Mouse (Mus musculus): ENCODE data around the gene Dusp15. TPM values are rescaled to one million over a fixed set of nuclear protein-coding genes. Genes with fewer than 3 reads are reported as not detected.
A peak's percentile ranks its signal among the peaks of the same experiment; 100 is the strongest.

The Dusp15 gene
- polyA plus RNA-seq, 1 experiment from 2014 or later, result 0.36 TPM

GRCm38 (mm10) chr2:152947098-152947497 is 4.4 kb downstream of the Dusp15 start:
- Histone ChIP-seq H3K27ac (no peak overlapping the region), H3K4me1 (replicated peaks) (peaks cover 14% of the 10 kb centered on the region), H3K9ac (no peak overlapping the region), H3K36me3 (no peaks in the 10 kb centered on the region), H3K9me3 (no peaks in the 10 kb centered on the region), H3K4me2 (replicated peaks) (no peak overlapping the region), H3K4me3 (replicated peaks) (no peak overlapping the region), H3K27me3 (replicated peaks) (peaks cover 91% of the 10 kb centered on the region)
- 47% methylated on average over 7 of the region's 7 CpGs for WGBS
- ATAC-seq, result no peak

DNA sequence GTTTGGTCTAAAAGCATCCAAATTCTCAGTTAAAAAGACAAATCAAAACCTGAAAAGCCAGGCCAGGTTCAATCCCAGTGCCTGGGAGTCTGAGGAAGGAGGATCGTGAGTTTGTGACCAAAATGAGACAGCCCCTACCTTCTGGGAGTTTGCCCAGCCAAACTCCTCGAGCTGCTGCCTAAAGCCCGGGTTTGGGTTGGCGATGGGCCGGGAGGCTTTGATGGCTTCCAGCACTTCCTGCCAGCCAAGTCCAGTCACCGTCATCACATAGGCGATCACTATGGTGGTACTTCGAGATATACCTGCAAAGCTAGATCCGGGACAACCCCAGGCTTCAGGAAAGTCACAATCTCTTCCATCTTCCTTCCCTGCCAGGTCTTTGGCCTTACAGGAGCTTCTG is 7.5 kb downstream of the Dusp15 start:
- peaks cover 5% of the 10 kb centered on the region for H3K4me1 ChIP-seq (replicated peaks)
- H3K9ac ChIP-seq, result no peak overlapping the region
- H3K27me3 ChIP-seq (replicated peaks), result peaks cover 89% of the 10 kb centered on the region
- H3K9me3 ChIP-seq, result no peaks in the 10 kb centered on the region
- H3K27ac ChIP-seq, result no peak overlapping the region
- no peak overlapping the region for H3K4me3 ChIP-seq (replicated peaks)
- no peaks in the 10 kb centered on the region for H3K36me3 ChIP-seq
- no peak overlapping the region for H3K4me2 ChIP-seq (replicated peaks)
- WGBS, result 58% methylated on average over 9 of the region's 9 CpGs
- no peak for ATAC-seq

- no peaks in the 10 kb centered on the region for H3K9me3 ChIP-seq
- ATAC-seq, result no peak
- peaks cover 88% of the 10 kb centered on the region for H3K27me3 ChIP-seq (replicated peaks)
- peak overlapping the region; percentile 77 for H3K4me2 ChIP-seq (replicated peaks)
- no peak overlapping the region for H3K9ac ChIP-seq
- H3K36me3 ChIP-seq, result no peaks in the 10 kb centered on the region
- H3K4me1 ChIP-seq (replicated peaks), result peaks cover 5% of the 10 kb centered on the region
- peak overlapping the region; percentile 35 for H3K4me3 ChIP-seq (replicated peaks)
- H3K27ac ChIP-seq, result no peak overlapping the region
- 10% methylated on average over 8 of the region's 8 CpGs for WGBS
Observed at GRCm38 (mm10) chr2:152943568-152943967, 7.9 kb downstream of the Dusp15 start.

- Histone ChIP-seq H3K4me1 (replicated peaks) (peaks cover 5% of the 10 kb centered on the region), H3K36me3 (no peaks in the 10 kb centered on the region), H3K9me3 (no peaks in the 10 kb centered on the region), H3K27ac (no peak overlapping the region), H3K4me2 (replicated peaks) (peak overlapping the region; percentile 77), H3K4me3 (replicated peaks) (peak overlapping the region; percentile 35), H3K9ac (no peak overlapping the region), H3K27me3 (replicated peaks) (peaks cover 82% of the 10 kb centered on the region)
- WGBS, result 1% methylated on average over 52 of the region's 65 CpGs
- ATAC-seq, result no peak
Observed at GRCm38 (mm10) chr2:152942898-152943515, 8.5 kb downstream of the Dusp15 start.

DNA sequence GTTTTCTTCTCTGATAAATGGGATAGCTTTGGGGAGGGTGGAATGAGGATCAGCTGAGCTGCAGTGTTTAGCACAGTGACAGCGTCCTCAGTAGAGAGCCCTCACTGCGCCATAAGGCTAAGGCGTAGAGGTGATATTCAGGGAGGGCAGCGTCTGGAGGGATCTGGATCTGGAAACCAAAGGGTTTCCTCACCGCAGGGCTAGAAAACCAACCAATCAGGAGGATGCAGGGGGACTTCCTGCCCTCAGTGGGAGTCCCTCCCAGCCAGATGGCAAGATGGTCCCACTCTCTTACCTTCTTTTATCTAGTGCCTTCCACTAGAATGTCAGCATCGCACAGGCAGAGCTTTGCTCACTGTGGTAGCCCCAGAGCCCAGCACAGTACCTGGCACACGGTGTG is 9.7 kb downstream of the Dusp15 start:
- Histone ChIP-seq H3K9me3 (no peaks in the 10 kb centered on the region), H3K27ac (no peak overlapping the region), H3K36me3 (no peaks in the 10 kb centered on the region), H3K27me3 (replicated peaks) (peaks cover 72% of the 10 kb centered on the region), H3K4me1 (replicated peaks) (peaks cover 5% of the 10 kb centered on the region), H3K4me3 (replicated peaks) (no peak overlapping the region), H3K9ac (no peak overlapping the region), H3K4me2 (replicated peaks) (no peak overlapping the region)
- 29% methylated on average over 7 of the region's 7 CpGs for WGBS
- no peak for ATAC-seq

DNA sequence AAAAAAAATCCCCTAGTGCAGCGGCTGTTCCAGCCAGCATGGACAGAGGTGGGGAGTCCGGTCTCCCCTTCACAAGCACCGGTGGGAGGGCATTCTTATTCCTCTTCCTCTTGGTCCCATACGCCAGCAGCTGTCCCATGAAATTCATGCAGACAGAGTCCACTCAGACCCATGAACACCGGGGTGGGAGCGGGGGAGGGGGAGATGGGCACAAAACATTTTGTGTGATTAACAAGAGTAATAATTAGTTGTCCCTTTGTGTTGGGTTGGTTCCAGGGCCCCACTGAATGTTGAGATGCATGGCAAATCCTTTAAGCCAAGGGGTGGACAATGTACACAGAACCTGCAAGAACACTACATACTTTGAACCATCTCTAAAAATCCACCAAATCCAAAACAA is 10.4 kb downstream of the Dusp15 start:
- Histone ChIP-seq H3K4me1 (replicated peaks) (peaks cover 5% of the 10 kb centered on the region), H3K9me3 (no peaks in the 10 kb centered on the region), H3K4me3 (replicated peaks) (no peak overlapping the region), H3K4me2 (replicated peaks) (no peak overlapping the region), H3K27me3 (replicated peaks) (peaks cover 68% of the 10 kb centered on the region), H3K36me3 (no peaks in the 10 kb centered on the region), H3K27ac (no peak overlapping the region), H3K9ac (no peak overlapping the region)
- ATAC-seq, result no peak
- 79% methylated on average over 6 of the region's 6 CpGs for WGBS

- H3K9me3 ChIP-seq, result no peaks in the 10 kb centered on the region
- no peak overlapping the region for H3K4me3 ChIP-seq (replicated peaks)
- no peak overlapping the region for H3K9ac ChIP-seq
- no peak for ATAC-seq
- no peaks in the 10 kb centered on the region for H3K36me3 ChIP-seq
- peaks cover 5% of the 10 kb centered on the region for H3K4me1 ChIP-seq (replicated peaks)
- peaks cover 58% of the 10 kb centered on the region for H3K27me3 ChIP-seq (replicated peaks)
- no peak overlapping the region for H3K4me2 ChIP-seq (replicated peaks)
- 11% methylated on average over 4 of the region's 4 CpGs for WGBS
- H3K27ac ChIP-seq, result no peak overlapping the region
Observed at GRCm38 (mm10) chr2:152939846-152940245, 11.7 kb downstream of the Dusp15 start.

GRCm38 (mm10) chr2:152933614-152934013 is 17.9 kb downstream of the Dusp15 start:
- Histone ChIP-seq H3K9me3 (no peaks in the 10 kb centered on the region), H3K36me3 (no peaks in the 10 kb centered on the region), H3K27me3 (replicated peaks) (peaks cover 13% of the 10 kb centered on the region; the same call in 1 of the 2 replicates), H3K27ac (no peak overlapping the region), H3K4me2 (replicated peaks) (no peak overlapping the region), H3K4me3 (replicated peaks) (no peak overlapping the region), H3K9ac (no peak overlapping the region), H3K4me1 (replicated peaks) (0 out of 2 replicates have a peak, but pooled peaks cover 2% of the 10 kb centered on the region)
- WGBS, result 38% methylated on average over 5 of the region's 5 CpGs
- ATAC-seq, result no peak

DNA sequence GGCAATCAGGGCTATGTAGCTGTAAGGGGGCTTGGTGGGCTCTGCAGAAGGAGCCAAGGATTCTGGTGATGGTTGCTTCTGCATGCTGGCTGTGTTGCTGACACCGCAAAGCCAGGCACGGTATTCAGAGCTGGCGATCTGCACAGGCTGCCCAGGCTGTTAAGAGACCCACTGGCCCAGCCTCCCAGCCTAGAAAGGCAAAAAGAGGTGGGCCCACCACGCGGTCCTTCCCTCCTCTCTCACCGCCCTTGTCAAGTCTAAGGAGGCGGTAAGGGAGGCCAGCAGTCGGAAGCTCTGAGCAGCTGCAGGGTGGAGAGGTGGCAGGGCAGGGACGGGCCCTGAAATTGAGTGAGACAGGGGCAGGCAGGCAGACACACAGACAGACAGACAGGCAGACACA is 18.4 kb downstream of the Dusp15 start, which contains the start of gene Foxs1:
TSS of gene Foxs1 (minus strand) at position 161 of the 400 bp plus-strand sequence.
- H3K27ac ChIP-seq, result 0 out of 2 replicates have a peak within 1 kb of the TSS, but pooled peaks have one; percentile 1
- H3K4me1 ChIP-seq (replicated peaks), result 0 out of 2 replicates have a peak, but pooled peaks cover 2% of the 10 kb centered on the region
- no peak within 1 kb of the TSS for H3K9ac ChIP-seq
- 30% methylated on average over 9 of the region's 9 CpGs for WGBS
- peak; percentile 42; the same call in 1 of the 2 replicates for ATAC-seq
- H3K36me3 ChIP-seq, result no peaks in the 10 kb centered on the region
- H3K4me2 ChIP-seq (replicated peaks), result 0 out of 2 replicates have a peak within 1 kb of the TSS, but pooled peaks have one; percentile 9
- no peak within 1 kb of the TSS for H3K4me3 ChIP-seq (replicated peaks)
- H3K27me3 ChIP-seq (replicated peaks), result peaks cover 13% of the 10 kb centered on the region; the same call in 1 of the 2 replicates
- no peaks in the 10 kb centered on the region for H3K9me3 ChIP-seq

DNA sequence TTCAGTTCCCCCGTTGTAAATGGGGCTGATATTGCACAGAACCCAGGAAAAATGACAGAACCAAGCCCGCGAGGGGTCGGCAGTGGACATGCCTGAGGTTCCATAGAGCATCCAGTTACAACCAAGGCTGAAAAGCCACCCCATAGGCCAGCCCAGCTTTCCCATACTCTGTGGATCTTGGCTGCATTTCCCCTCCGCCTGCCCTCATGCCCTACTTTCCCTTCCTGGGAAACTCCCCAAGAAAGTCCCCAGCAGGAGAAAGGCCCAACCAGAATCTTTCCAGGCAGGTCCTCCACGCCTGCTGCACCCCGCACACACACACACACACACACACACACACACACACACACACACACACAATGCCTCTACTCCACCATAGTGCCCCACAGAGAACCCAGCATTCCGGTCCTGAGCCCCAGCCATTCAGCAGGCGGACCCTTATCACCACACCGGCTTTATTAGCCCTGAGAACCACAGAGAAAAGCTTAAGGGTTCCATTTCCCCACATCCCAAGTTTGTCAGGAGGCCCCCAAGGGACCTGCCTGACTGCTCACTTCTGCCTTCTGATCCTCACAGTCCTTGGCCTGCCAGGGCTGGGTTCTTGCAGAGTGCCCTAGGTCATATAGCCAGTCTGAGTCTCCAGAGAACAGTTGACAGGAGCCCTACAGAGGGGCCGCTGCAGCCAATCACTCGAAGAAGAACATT is 19.9 kb downstream of the Dusp15 start:
- Histone ChIP-seq H3K4me1 (replicated peaks) (0 out of 2 replicates have a peak, but pooled peaks cover 11% of the 10 kb centered on the region), H3K4me2 (replicated peaks) (no peak overlapping the region; the same call in 1 of the 2 replicates), H3K9me3 (no peaks in the 10 kb centered on the region), H3K36me3 (no peaks in the 10 kb centered on the region), H3K4me3 (replicated peaks) (no peak overlapping the region), H3K27ac (peak overlapping the region; percentile 27; the same call in 1 of the 2 replicates), H3K27me3 (replicated peaks) (peaks cover 13% of the 10 kb centered on the region; the same call in 1 of the 2 replicates), H3K9ac (no peak overlapping the region)
- ATAC-seq, result peak; percentile 27; the same call in 1 of the 2 replicates
- 62% methylated on average over 12 of the region's 12 CpGs for WGBS

DNA sequence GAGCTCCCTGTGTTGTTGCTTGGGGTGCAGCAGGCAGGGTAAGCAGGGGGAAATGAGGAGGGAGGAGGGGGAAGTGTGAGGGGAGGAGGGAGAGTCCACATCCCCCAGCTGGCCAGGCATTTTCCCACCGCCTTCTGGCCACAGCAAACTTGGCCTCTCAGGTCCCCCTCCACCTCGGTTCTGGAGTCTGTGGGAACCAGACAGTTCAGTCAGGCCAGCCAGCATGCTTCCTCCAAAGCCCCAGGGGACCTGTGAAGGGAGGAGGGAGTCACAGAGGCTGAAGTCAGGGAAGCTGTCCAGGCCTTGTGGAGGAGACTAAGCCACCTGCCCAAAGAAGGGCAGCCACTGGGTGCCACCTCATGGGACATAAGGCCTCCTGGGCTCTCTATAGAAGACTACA is 21.2 kb downstream of the Dusp15 start:
- H3K36me3 ChIP-seq, result no peaks in the 10 kb centered on the region
- H3K9ac ChIP-seq, result no peak overlapping the region
- 0 out of 2 replicates have a peak, but pooled peaks cover 15% of the 10 kb centered on the region for H3K4me1 ChIP-seq (replicated peaks)
- H3K27ac ChIP-seq, result 0 out of 2 replicates have a peak overlapping the region, but pooled peaks have one; percentile 44
- H3K9me3 ChIP-seq, result no peaks in the 10 kb centered on the region
- H3K4me3 ChIP-seq (replicated peaks), result no peak overlapping the region
- no peak for ATAC-seq
- 0 out of 2 replicates have a peak, but pooled peaks cover 9% of the 10 kb centered on the region for H3K27me3 ChIP-seq (replicated peaks)
- WGBS, result 37% methylated on average over 2 of the region's 2 CpGs
- no peak overlapping the region for H3K4me2 ChIP-seq (replicated peaks)

DNA sequence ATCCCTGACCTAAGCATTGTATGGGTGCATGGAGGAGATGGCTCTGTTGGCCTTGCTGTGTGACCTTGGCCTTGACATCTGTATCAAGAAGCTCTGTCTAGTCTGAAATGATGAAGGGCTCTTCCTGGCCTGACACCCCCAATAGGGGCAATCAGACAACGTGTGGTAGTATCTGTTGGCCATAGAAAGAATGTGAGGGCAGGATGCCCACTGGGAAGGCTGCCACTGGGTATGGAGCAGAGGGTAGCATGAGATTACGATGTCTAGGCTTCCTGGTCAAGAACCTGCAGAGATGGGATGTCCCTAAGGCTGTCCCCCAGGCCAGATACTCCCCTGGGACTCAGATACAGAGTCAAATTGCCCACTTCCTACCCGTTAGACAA is 22.5 kb downstream of the Dusp15 start:
- 0 out of 2 replicates have a peak, but pooled peaks cover 19% of the 10 kb centered on the region for H3K4me1 ChIP-seq (replicated peaks)
- H3K9me3 ChIP-seq, result no peaks in the 10 kb centered on the region
- no peak overlapping the region for H3K9ac ChIP-seq
- no peaks in the 10 kb centered on the region for H3K36me3 ChIP-seq
- no peak for ATAC-seq
- H3K27me3 ChIP-seq (replicated peaks), result 0 out of 2 replicates have a peak, but pooled peaks cover 9% of the 10 kb centered on the region
- H3K4me3 ChIP-seq (replicated peaks), result no peak overlapping the region
- no peak overlapping the region for H3K4me2 ChIP-seq (replicated peaks)
- H3K27ac ChIP-seq, result no peak overlapping the region
- 70% methylated on average over 3 of the region's 3 CpGs for WGBS

All from intestine, embryonic 15.5 days (tissue).